Mouse (Mus musculus) myocyte (in vitro differentiated cells): Measurements from ENCODE around the gene Stum. TPM values are rescaled to one million over a fixed set of nuclear protein-coding genes. Genes with fewer than 3 reads are reported as not detected.

Experiments
- H3K27me3 ChIP-seq: one replicate; pipeline ENCODE4 v1.6.1; 2011; ENCODE audit not compliant: control insufficient read depth, insufficient read depth, insufficient read length
- H3K36me3 ChIP-seq: one replicate; pipeline ENCODE4 v1.6.1; 2011; ENCODE audit not compliant: control insufficient read depth, insufficient read depth
- H3K4me2 ChIP-seq: one replicate; pipeline ENCODE4 v1.6.1; 2011; ENCODE audit warnings: low read depth, control low read depth
- H3K4me3 ChIP-seq: one replicate; pipeline ENCODE4 v1.5.1; 2011; ENCODE audit warnings: mild to moderate bottlenecking, control low read depth, moderate library complexity
- H3K79me2 ChIP-seq: one replicate; pipeline ENCODE4 v1.6.1; 2011; ENCODE audit not compliant: control insufficient read depth, insufficient read depth
- H3ac ChIP-seq: one replicate; pipeline ENCODE4 v1.6.1; 2011; ENCODE audit not compliant: control insufficient read depth, insufficient read length
- CEBPB ChIP-seq: IDR thresholded peaks from 2 replicates; pipeline ENCODE4 v1.6.1; 2011; ENCODE audit warnings: mild to moderate bottlenecking, moderate library complexity; ENCODE audit not compliant: poor library complexity, insufficient read depth, severe bottlenecking
- E2F4 ChIP-seq: IDR thresholded peaks from one replicate; pipeline ENCODE4 v1.6.1; 2011; ENCODE audit warnings: mild to moderate bottlenecking, control low read depth, moderate library complexity; ENCODE audit not compliant: insufficient read depth
- MAX ChIP-seq: IDR thresholded peaks from one replicate; pipeline ENCODE4 v1.6.1; 2011; ENCODE audit warnings: low read depth, mild to moderate bottlenecking, control low read depth
- MYOD1 ChIP-seq, 3 experiments: IDR thresholded peaks; one replicate each; pipeline ENCODE4 v1.6.1; 2011; ENCODE audit warnings: control low read depth in 2 of 3, low read depth in 2 of 3, mild to moderate bottlenecking in 2 of 3, moderate library complexity in 1 of 3; ENCODE audit not compliant: insufficient read length in 2 of 3, control insufficient read depth in 1 of 3
- MYOG ChIP-seq, 3 experiments: IDR thresholded peaks; one replicate each; pipeline ENCODE4 v1.6.1; 2011; ENCODE audit warnings: control low read depth in 2 of 3, low read depth in 2 of 3, mild to moderate bottlenecking in 2 of 3; ENCODE audit not compliant: insufficient read length in 2 of 3, control insufficient read depth in 1 of 3, insufficient read depth in 1 of 3
- POLR2A ChIP-seq: IDR thresholded peaks from one replicate; pipeline ENCODE4 v1.6.1; 2011; ENCODE audit warnings: low read depth, mild to moderate bottlenecking, control low read depth, moderate library complexity; ENCODE audit not compliant: insufficient read length
- POLR2AphosphoS2 ChIP-seq: IDR thresholded peaks from one replicate; pipeline ENCODE4 v1.6.1; 2011; ENCODE audit warnings: low read depth, control low read depth; ENCODE audit not compliant: insufficient read length
- REST ChIP-seq: IDR thresholded peaks from one replicate; pipeline ENCODE4 v1.6.1; 2011; ENCODE audit warnings: mild to moderate bottlenecking, control low read depth, moderate library complexity; ENCODE audit not compliant: insufficient read depth, insufficient read length
- SRF ChIP-seq: IDR thresholded peaks from one replicate; pipeline ENCODE4 v1.6.1; 2011; ENCODE audit warnings: low read depth; ENCODE audit not compliant: control insufficient read depth, insufficient read length
- TCF12 ChIP-seq: IDR thresholded peaks from one replicate; pipeline ENCODE4 v1.6.1; 2011; ENCODE audit warnings: mild to moderate bottlenecking, control low read depth; ENCODE audit not compliant: poor library complexity, insufficient read depth, severe bottlenecking
- TCF3 ChIP-seq: IDR thresholded peaks from one replicate; pipeline ENCODE4 v1.6.1; 2011; ENCODE audit warnings: low read depth, control low read depth; ENCODE audit not compliant: insufficient read length
- USF1 ChIP-seq: IDR thresholded peaks from one replicate; pipeline ENCODE4 v1.6.1; 2011; ENCODE audit warnings: low read depth, mild to moderate bottlenecking, control low read depth, moderate library complexity
- polyA plus RNA-seq: library from polyadenylated mRNA; unstranded; fragments of >200 nt; fragmentation: generic; extraction: Trizol; gene quantifications from one replicate; pipeline ENCODE4 v1.2.1, GENCODE M21; 2012; ENCODE audit warnings: missing spikeins

Gene Stum
- polyA plus RNA-seq, 1 experiment, result 0.28 TPM

DNA sequence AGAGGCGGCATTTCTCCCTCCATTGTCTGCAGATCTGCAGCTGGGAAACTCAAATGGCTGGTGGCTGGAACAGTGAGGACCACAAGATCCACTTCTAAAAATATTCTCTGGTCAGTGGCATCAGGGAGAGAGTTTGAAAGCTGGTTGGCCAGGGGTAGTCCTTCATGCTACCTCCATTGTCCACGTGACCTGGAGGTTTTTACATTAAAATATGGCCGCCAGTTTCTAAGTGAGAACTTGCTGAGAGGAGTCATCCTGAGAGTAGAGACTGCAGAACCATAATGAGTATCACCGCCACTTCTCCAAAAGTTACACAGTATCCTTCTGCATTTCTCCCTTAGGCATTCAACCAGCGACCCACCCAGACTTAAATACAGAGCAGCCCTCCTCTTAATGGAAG is 2.0 kb upstream of the Stum start:
- TF ChIP-seq USF1 (no peak), POLR2A (no peak), POLR2AphosphoS2 (no peak), E2F4 (no peak), MAX (no peak), TCF3 (no peak), MYOD1 (IDR thresholded peaks at IDR 0.05; ENCODE audit: control insufficient read depth in 1 of 3, insufficient read length in 2 of 3, low read depth in 2 of 3) (no peak), CEBPB (no peak), TCF12 (no peak), REST (no peak), SRF (no peak), MYOG (IDR thresholded peaks at IDR 0.05; ENCODE audit: control insufficient read depth in 1 of 3, insufficient read depth in 1 of 3, insufficient read length in 2 of 3, low read depth in 2 of 3) (no peak)
- Histone ChIP-seq H3K27me3 (peaks cover 54% of the 10 kb centered on the region), H3K4me3 (no peak overlapping the region), H3K79me2 (no peaks in the 10 kb centered on the region), H3K4me2 (no peak overlapping the region), H3ac (no peak overlapping the region), H3K36me3 (no peaks in the 10 kb centered on the region)

DNA sequence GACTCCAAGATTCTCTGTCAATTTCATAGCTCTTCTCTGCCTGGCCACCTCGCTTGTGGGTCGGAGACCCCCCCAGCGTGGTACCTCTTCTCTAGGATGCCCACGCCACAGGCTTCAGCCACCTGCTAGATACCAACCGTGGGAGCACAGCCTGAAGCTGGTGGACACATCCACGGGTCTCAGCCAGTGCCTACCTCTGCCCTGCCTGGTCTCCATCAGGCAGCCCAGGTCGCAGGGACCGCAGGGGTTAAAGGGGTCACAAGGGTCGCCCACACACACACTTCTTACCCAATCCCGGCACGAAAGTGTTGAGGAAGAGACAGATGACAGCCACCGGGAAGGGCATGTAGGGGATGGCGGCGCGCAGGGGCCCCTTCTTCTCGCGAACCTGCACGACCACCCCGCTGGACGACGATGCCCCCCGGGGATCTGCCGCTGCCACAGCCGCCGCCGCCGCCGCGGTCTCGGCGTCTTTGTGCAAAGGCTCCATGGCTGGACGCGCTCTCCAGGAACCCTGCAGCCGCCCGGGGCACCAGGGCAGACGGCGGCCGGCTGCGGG is 385 bp downstream of the Stum start:
- TF ChIP-seq SRF (no peak), E2F4 (no peak), POLR2AphosphoS2 (no peak), TCF3 (no peak), MYOD1 (IDR thresholded peaks at IDR 0.05; ENCODE audit: control insufficient read depth in 1 of 3, insufficient read length in 2 of 3, low read depth in 2 of 3) (no peak)
- no peak overlapping the region for H3K4me3 ChIP-seq
- H3K79me2 ChIP-seq, result no peaks in the 10 kb centered on the region
- no peak overlapping the region for H3K4me2 ChIP-seq
- no peak overlapping the region for H3ac ChIP-seq
- peaks cover 61% of the 10 kb centered on the region for H3K27me3 ChIP-seq
- H3K36me3 ChIP-seq, result no peaks in the 10 kb centered on the region

DNA sequence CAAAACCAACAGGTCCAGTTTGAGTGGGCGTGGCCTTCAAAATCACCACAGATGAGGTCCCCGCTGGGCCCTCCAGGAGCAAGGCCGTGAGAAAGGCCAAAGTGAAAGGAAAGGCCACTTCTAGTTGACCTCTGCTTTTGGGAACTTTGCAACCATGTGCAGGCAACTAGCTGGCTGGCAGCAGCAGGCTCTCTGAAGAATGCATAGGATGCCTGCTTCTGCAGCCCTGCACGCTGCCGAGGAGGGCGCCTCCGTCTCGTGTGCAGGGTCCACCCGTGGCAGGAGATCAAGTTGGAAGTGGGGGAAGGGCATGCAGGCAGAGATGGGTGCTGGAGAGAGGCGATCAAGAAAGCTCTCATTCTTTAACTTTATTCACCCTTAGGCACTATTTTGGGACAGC is 1.3 kb downstream of the Stum start:
- peaks cover 57% of the 10 kb centered on the region for H3K27me3 ChIP-seq
- H3K4me2 ChIP-seq, result no peak overlapping the region
- TF ChIP-seq E2F4, result no peak
- no peak for TF ChIP-seq CEBPB
- no peak for TF ChIP-seq MYOD1 (IDR thresholded peaks at IDR 0.05; ENCODE audit: control insufficient read depth in 1 of 3, insufficient read length in 2 of 3, low read depth in 2 of 3)
- TF ChIP-seq SRF, result no peak
- no peak for TF ChIP-seq POLR2A
- TF ChIP-seq TCF3, result no peak
- no peak for TF ChIP-seq POLR2AphosphoS2
- no peak for TF ChIP-seq USF1
- TF ChIP-seq TCF12, result no peak
- no peak for TF ChIP-seq MAX
- TF ChIP-seq MYOG (IDR thresholded peaks at IDR 0.05; ENCODE audit: control insufficient read depth in 1 of 3, insufficient read depth in 1 of 3, insufficient read length in 2 of 3, low read depth in 2 of 3), result no peak
- TF ChIP-seq REST, result no peak
- no peak overlapping the region for H3K4me3 ChIP-seq
- H3K36me3 ChIP-seq, result no peaks in the 10 kb centered on the region
- no peaks in the 10 kb centered on the region for H3K79me2 ChIP-seq
- H3ac ChIP-seq, result no peak overlapping the region

DNA sequence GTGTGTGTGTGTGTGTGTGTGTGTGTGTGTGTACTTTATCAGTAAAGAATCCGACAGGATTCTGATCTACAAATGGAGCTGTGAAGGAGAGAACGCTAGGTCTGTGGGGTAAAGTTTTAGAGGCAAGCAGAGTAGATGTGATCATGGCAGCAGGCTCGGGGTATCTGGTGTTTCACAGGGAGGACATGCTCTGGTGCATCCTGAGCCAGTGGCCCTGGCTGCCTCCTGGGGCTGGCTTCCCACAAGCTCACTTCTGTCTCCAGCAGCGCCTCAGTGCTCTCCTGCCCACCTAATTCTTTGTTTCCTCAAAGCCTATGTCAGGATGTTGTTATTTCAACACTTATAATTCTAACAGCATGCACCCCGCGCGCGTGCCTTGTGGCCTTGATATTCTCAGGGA is 2.0 kb downstream of the Stum start:
- H3K36me3 ChIP-seq, result no peaks in the 10 kb centered on the region
- H3K4me3 ChIP-seq, result no peak overlapping the region
- TF ChIP-seq MYOG (IDR thresholded peaks at IDR 0.05; ENCODE audit: control insufficient read depth in 1 of 3, insufficient read depth in 1 of 3, insufficient read length in 2 of 3, low read depth in 2 of 3) (no peak), E2F4 (no peak), CEBPB (no peak), MAX (no peak), TCF3 (no peak), REST (no peak), POLR2AphosphoS2 (no peak), MYOD1 (IDR thresholded peaks at IDR 0.05; ENCODE audit: control insufficient read depth in 1 of 3, insufficient read length in 2 of 3, low read depth in 2 of 3) (no peak), SRF (no peak), POLR2A (no peak)
- no peaks in the 10 kb centered on the region for H3K79me2 ChIP-seq
- no peak overlapping the region for H3K4me2 ChIP-seq
- H3K27me3 ChIP-seq, result peaks cover 59% of the 10 kb centered on the region
- no peak overlapping the region for H3ac ChIP-seq

DNA sequence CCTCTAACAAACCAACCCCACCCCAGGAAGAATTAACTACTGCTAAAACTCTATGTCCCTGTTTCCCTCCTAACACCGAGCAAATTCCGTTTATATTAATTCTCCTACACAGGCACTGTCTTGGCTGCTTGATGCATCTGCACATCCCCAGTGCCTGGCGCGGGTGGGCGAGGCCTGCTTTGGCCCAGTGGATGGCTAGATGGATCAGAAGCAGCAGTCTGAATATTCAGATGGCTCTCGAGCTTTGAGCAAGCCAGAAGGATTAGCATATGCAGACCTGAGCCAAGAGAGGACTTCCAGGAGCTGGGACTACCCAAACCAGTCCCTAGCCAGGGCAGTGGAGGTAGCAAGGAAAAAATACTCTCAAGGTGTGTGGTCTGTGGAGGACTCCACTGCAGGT is 3.0 kb downstream of the Stum start:
- H3K27me3 ChIP-seq, result peaks cover 61% of the 10 kb centered on the region
- H3K4me3 ChIP-seq, result no peak overlapping the region
- TF ChIP-seq MYOG (IDR thresholded peaks at IDR 0.05; ENCODE audit: control insufficient read depth in 1 of 3, insufficient read depth in 1 of 3, insufficient read length in 2 of 3, low read depth in 2 of 3) (no peak), POLR2A (no peak), USF1 (no peak), TCF3 (no peak), REST (no peak), SRF (no peak), POLR2AphosphoS2 (no peak), MAX (no peak), E2F4 (no peak), MYOD1 (IDR thresholded peaks at IDR 0.05; ENCODE audit: control insufficient read depth in 1 of 3, insufficient read length in 2 of 3, low read depth in 2 of 3) (no peak), TCF12 (no peak), CEBPB (no peak)
- H3K4me2 ChIP-seq, result no peak overlapping the region
- H3K79me2 ChIP-seq, result no peaks in the 10 kb centered on the region
- no peaks in the 10 kb centered on the region for H3K36me3 ChIP-seq
- no peak overlapping the region for H3ac ChIP-seq
